Mouse (Mus musculus) layer of hippocampus, adult 8-10 months (tissue): Measurements from ENCODE around the gene Mlh3. TPM values are rescaled to one million over a fixed set of nuclear protein-coding genes. Genes with fewer than 3 reads are reported as not detected.

ENCODE experiments used
- DNase-seq, 2 experiments: peaks; one replicate each; pipeline ENCODE4 v3.0.0; 2022; ENCODE audit warnings: low spot score in 2 of 2
- total RNA-seq, 4 experiments: library from RNA; stranded (reverse); gene quantifications; 2 replicates each; pipeline ENCODE4 v1.2.4; 2022

The Mlh3 gene
- total RNA-seq = 10 to 100 TPM; 17.8 to 23.1 (median 20.5) TPM

- peak; percentile 79 to 87 for DNase-seq
Observed at GRCm38 (mm10) chr12:85270319-85270718, at the start of gene Mlh3. Gene Mlh3 (minus strand): TSS chr12:85270599.

GRCm38 (mm10) chr12:85308651-85309050 is 38.3 kb upstream of the Mlh3 start:
- no peak for DNase-seq

GRCm38 (mm10) chr12:85305247-85305892 is 35.0 kb upstream of the Mlh3 start:
- peak; percentile 69 to 92 for DNase-seq

GRCm38 (mm10) chr12:85304725-85305124 is 34.3 kb upstream of the Mlh3 start:
- DNase-seq = no peak

GRCm38 (mm10) chr12:85303256-85303655 is 32.9 kb upstream of the Mlh3 start:
- DNase-seq = no peak

GRCm38 (mm10) chr12:85298835-85299180 is 28.4 kb upstream of the Mlh3 start:
- DNase-seq = no peak

GRCm38 (mm10) chr12:85298127-85298834 is 27.9 kb upstream of the Mlh3 start:
- DNase-seq = no peak

- DNase-seq = no peak
Observed at GRCm38 (mm10) chr12:85297345-85297997, 27.1 kb upstream of the Mlh3 start.

GRCm38 (mm10) chr12:85296915-85297314 is 26.5 kb upstream of the Mlh3 start:
- DNase-seq = no peak

GRCm38 (mm10) chr12:85295506-85295905 is 25.1 kb upstream of the Mlh3 start:
- DNase-seq = no peak

- no peak for DNase-seq
Observed at GRCm38 (mm10) chr12:85292906-85293305, 22.5 kb upstream of the Mlh3 start.

GRCm38 (mm10) chr12:85292288-85292687 is 21.9 kb upstream of the Mlh3 start:
- no peak for DNase-seq

GRCm38 (mm10) chr12:85291541-85291940 is 21.1 kb upstream of the Mlh3 start:
- DNase-seq = no peak

GRCm38 (mm10) chr12:85290633-85291032 is 20.2 kb upstream of the Mlh3 start:
- DNase-seq = no peak

GRCm38 (mm10) chr12:85289157-85290000 is 19.0 kb upstream of the Mlh3 start:
- peak in 1 of 2 experiments; percentile 35 for DNase-seq

GRCm38 (mm10) chr12:85288486-85289156 is 18.2 kb upstream of the Mlh3 start, which contains the start of gene Zc2hc1c:
Gene Zc2hc1c (plus strand): TSS chr12:85288591.
- DNase-seq = peak; percentile 72 to 76

GRCm38 (mm10) chr12:85287809-85288485 is 17.5 kb upstream of the Mlh3 start, which contains the start of gene Acyp1:
Gene Acyp1 (minus strand): TSS chr12:85288438.
- DNase-seq = no peak

- DNase-seq = no peak
Observed at GRCm38 (mm10) chr12:85286941-85287340, 16.5 kb upstream of the Mlh3 start.

GRCm38 (mm10) chr12:85284996-85285395 is 14.6 kb upstream of the Mlh3 start:
- no peak for DNase-seq

GRCm38 (mm10) chr12:85284331-85284730 is 13.9 kb upstream of the Mlh3 start:
- DNase-seq = no peak
